Mouse (Mus musculus) layer of hippocampus, adult 9-10 months (tissue): ENCODE measurements around the gene Fam20a.
"Not testable (repeated sequence)": the region's sequence is repeated elsewhere in the genome, so short reads cannot be mapped to it uniquely, and the experiment has no call there.

Experiments used
- DNase-seq: peaks from one replicate; pipeline ENCODE4 v3.0.0; 2022; ENCODE audit warnings: low spot score

The Fam20a gene

GRCm38 (mm10) chr11:109678291-109678690, 43.8 kb downstream of the Fam20a start:
- DNase-seq = no peak

DNA sequence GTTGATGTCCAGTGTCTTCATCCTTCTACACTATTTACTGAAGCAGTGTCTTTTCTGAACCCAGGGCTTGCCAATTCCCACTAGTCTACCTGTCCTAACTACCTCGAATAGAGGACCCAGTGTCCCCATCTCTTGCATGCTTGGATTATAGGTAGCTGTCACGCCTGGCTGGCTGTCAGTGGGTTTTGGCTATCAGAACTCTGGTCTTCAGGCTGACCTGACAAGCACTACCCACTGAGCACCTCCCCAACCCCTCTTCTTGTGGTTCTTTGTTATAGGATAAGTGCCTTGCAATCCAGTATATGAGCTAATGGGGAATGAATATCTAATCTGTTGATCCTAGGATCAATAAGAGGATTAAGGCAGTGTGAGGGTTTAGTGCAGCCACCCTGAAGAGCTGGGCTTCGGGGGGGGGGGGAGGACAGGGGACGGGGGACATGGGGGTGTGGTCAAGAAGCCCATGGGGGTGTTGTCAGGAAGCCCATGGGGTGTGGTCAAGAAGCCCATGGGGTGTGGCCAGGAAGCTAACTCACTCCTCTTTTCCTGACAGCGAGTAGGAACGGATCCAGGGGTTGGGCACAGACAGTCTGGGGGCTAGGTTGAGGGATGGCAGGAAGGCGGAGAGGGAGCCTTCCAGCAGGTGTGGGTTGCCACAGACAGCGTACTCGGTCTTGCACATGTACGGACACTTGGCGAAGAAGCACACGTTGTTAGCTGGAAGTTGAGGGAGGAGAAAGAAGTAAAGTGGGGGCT, 45.3 kb downstream of the Fam20a start:
- no peak for DNase-seq

DNA sequence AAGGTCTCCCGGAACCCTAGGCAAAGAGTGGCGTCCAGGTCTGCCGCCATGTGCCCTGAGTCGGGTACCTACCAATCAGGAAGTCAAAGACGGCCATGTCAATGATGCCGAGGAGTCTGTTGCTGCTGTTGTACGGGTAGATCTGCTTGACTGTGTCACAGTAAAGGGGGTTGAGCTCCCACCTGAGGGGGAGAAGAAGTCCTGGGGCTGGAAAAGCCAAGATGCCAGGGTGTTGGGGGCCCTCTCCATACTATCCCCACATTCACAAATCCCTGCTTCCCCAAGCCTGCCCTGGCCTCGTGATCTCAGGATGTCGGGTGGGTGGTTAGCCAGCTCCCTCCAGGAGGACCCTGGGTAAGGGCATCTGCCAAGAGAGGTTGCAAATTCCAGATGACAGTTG, 46.3 kb downstream of the Fam20a start:
- DNase-seq = no peak

DNA sequence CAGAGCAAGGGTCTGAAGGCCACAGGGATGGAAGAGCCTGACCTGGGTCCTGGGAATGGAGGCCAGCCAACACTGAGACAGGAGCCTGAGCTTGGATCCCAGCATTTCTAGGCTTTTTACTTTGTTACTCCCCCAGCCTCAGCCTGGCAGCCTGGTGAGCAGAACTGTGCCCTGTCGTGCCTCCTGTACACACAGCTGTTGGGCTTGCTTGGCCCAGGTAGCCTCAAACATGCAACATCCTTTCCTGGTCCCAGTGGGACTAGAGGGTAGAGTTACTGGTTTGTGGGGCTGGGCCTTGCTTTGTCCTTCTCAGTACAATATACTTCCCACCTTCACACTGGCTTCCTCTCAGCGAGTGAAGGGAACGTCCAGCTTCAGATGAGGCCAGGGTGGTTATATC, 46.9 kb downstream of the Fam20a start:
- no peak for DNase-seq

DNA sequence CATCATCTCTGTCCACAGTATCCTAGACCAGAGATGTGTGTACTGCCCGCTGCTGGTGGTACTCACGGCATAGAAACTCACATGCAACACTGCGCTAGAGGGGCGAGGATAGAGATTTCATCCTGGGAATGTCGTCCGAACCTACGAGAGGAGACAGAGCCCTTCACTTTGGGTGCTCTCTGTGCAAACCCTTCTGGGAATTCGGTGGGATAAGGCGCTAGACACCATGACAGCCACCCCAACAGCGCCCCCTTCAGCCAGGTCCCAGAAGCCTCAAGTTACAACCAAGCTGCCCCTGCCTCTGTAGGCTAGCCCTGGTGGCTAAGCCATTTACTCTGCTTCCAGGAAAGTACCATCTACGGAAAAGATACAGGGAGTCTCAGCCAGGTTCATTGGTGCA, 47.5 kb downstream of the Fam20a start:
- DNase-seq = no peak

- DNase-seq = no peak
Observed at GRCm38 (mm10) chr11:109673741-109674140, 48.3 kb downstream of the Fam20a start.

GRCm38 (mm10) chr11:109672881-109673739, 49.0 kb downstream of the Fam20a start:
- DNase-seq = no peak

- no peak for DNase-seq
Observed at GRCm38 (mm10) chr11:109672396-109672795, 49.7 kb downstream of the Fam20a start.

- DNase-seq = no peak
Observed at GRCm38 (mm10) chr11:109672021-109672324, 50.1 kb downstream of the Fam20a start.

GRCm38 (mm10) chr11:109671136-109672020, 50.7 kb downstream of the Fam20a start:
- DNase-seq = no peak

DNA sequence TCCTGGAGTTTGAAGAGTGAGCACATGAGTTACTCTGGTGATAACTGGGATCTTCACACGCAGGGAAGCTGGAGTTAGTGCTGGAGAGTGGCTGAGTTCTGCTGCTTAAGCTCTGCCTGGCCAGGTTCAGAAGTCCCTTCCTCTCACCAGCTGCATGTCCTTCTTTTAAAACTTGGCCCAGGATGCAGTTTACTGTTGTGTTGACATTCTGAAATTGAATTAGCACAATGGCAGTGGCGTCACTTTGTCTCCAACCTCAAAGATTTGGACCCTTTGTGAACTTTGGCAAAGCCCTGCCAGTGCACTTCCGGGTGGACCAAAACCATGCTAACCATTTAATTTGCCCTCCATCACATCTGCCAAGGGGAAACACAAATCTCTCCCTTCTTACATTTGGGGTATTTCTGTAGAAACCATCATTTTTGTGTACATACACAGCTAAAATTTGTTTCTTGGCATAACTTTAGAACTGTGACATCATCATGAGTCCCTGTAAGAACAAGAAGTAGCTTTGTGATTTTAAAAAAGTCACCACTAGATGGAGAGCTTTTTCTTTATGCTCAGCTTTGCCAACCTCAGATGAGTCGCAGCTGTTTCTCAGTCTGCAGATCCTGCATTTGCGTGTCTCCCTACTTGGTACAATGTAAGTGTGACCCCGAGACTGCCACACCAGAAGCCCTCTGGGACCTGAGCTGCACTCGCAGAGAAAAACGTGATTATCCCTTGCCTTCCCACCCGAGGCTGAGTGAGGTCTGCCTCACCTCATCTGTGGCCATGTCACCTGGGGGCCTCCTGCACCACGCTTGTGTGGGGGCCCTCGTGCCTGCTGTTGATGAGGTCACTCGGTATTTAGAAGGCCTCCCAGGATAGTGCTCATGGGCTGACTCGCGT, 51.8 kb downstream of the Fam20a start:
- no peak for DNase-seq

- no peak for DNase-seq
Observed at GRCm38 (mm10) chr11:109669149-109669708, 52.9 kb downstream of the Fam20a start.

GRCm38 (mm10) chr11:109668115-109668725, 53.9 kb downstream of the Fam20a start:
- no peak for DNase-seq

- no peak for DNase-seq
Observed at GRCm38 (mm10) chr11:109667371-109667770, 54.7 kb downstream of the Fam20a start.

GRCm38 (mm10) chr11:109666411-109666810, 55.7 kb downstream of the Fam20a start:
- no peak for DNase-seq

GRCm38 (mm10) chr11:109665424-109665823, 56.7 kb downstream of the Fam20a start:
- DNase-seq = no peak

GRCm38 (mm10) chr11:109664293-109664692, 57.8 kb downstream of the Fam20a start:
- DNase-seq = no peak

DNA sequence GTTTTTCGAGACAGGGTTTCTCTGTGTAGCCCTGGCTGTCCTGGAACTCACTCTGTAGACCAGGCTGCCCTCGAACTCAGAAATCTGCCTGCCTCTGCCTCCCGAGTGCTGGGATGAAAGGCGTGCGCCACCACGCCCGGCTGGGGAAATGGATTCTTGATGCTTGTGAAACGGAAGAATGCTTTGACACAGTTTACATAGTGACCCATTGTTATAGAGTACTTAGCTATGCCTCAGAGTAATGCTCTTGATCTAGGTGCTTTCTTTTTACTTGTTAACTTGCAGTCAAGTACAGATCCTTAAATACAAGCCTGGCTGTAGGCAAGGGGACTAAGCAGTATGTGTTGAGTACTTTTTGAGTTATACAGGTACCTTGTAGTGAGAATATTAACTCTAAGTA, 61.6 kb downstream of the Fam20a start:
- DNase-seq = not testable (repeated sequence)

- DNase-seq = no peak
Observed at GRCm38 (mm10) chr11:109656232-109656631, 65.8 kb downstream of the Fam20a start.

DNA sequence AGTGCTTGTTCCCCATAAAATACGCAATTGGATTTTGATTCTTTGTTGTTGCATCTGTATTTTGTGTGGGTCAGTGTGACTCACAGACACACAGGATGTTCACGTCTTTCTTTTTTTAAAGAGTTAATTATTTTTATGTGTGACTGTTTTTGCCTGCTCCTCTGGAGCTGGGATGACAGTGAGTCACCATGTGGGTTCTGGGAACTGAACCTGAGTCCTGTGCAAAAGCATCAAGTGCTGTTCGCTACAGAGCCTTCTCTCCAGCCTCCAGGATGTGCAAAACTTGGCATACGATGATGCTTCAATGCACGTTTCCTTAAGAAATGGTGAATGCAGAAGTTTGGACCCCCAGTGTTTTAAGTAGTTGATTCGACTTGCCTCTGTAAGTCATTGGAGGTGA, 67.5 kb downstream of the Fam20a start:
- no peak for DNase-seq

- DNase-seq = no peak
Observed at GRCm38 (mm10) chr11:109653201-109653600, 68.9 kb downstream of the Fam20a start.
